ENCODE assay signal across 26 mouse cellular contexts in the genomic region with DNA sequence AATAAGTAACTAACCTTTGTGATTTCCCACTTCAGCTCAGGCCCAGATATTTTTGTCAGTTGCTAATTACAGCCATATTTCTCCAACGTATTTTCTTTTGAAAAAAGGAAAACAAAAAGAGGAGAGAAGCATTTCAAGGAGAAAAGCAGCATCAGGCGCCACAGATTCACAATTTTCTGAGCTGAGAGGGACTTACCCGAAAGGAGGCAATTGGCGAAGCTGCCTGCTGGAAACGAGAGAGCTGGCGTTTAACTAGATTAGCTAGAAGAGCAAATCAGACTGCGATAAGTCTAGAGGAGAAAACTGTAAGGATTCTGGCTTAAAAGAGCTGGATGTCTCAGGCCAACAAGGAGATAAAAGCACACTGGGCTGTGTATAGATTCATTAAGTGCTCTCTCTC.
DNase-seq lines count a peak whose midpoint lies in the region; ATAC-seq lines count a peak whose summit lies in the region.
"Had no signal": no experiment of that assay in that cellular context is flagged by ENCODE, and none has a peak within 500 bp of the region (broad histone marks: within the 10 kb centered on the region; RNA-seq: fewer than 3 reads in every experiment).

No protein-coding gene starts in this region.

- intact Hi-C loops in left cerebral cortex, postnatal 36 days (cut with DNase I) = no loop called here

- DNase-seq in forebrain, embryonic 14.5 days (ENCODE audit: low spot score) = peak; percentile 40
- DNase-seq in left cerebral cortex, adult 18-20 months (ENCODE audit: low spot score in 2 of 2) = peak; percentile 5 to 16
- DNase-seq in left cerebral cortex, postnatal 36 days (ENCODE audit: low spot score in 2 of 2) = no peak
- DNase-seq in right cerebral cortex, adult 18-20 months = peak; percentile 1
- no peak for DNase-seq in right cerebral cortex, postnatal 36 days (ENCODE audit: low spot score in 2 of 2)
- DNase-seq in adrenal gland, postnatal 10 days = no peak
- DNase-seq: adrenal gland, postnatal 25 days; cerebellum, adult 11 months; cerebellum, postnatal 10 days; gastrocnemius, postnatal 36 days; heart, postnatal 36 days; kidney, adult 2 months; lung, adult 18-20 months; lung, postnatal 10 days; thymus, postnatal 14 days had no signal

- H3K9me3 ChIP-seq in forebrain, embryonic 14.5 days (replicated peaks; ENCODE audit: control insufficient read depth, low read length) = no peaks in the 10 kb centered on the region
- no peaks in the 10 kb centered on the region for H3K9me3 ChIP-seq in forebrain, embryonic 15.5 days
- H3K9me3 ChIP-seq: forebrain, embryonic 13.5 days; heart, embryonic 15.5 days; liver, embryonic 12.5 days; midbrain, embryonic 12.5 days; neural tube, embryonic 13.5 days had no signal

- 27% methylated on average over 7 of the region's 7 CpGs for WGBS in forebrain, embryonic 14.5 days
- 29% methylated on average over 7 of the region's 7 CpGs for WGBS in forebrain, embryonic 15.5 days

- no peak overlapping the region for H3K4me2 ChIP-seq in forebrain, embryonic 14.5 days (ENCODE audit: low read length)
- H3K4me2 ChIP-seq in forebrain, embryonic 15.5 days (replicated peaks) = no peak overlapping the region
- H3K4me2 ChIP-seq: forebrain, embryonic 13.5 days; hindbrain, embryonic 14.5 days; liver, embryonic 12.5 days; midbrain, embryonic 12.5 days; neural tube, embryonic 13.5 days had no signal

- no peak overlapping the region for H3K9ac ChIP-seq in forebrain, embryonic 14.5 days (ENCODE audit: low read length)
- no peak overlapping the region for H3K9ac ChIP-seq in forebrain, embryonic 15.5 days (replicated peaks)
- H3K9ac ChIP-seq: forebrain, embryonic 13.5 days; heart, embryonic 15.5 days; hindbrain, embryonic 14.5 days; liver, embryonic 12.5 days; midbrain, embryonic 12.5 days; neural tube, embryonic 13.5 days had no signal

- no peaks in the 10 kb centered on the region for H3K4me1 ChIP-seq in forebrain, embryonic 14.5 days (ENCODE audit: control insufficient read depth, insufficient read depth, low read length)
- H3K4me1 ChIP-seq in forebrain, embryonic 15.5 days = 0 out of 2 replicates have a peak, but pooled peaks cover 2% of the 10 kb centered on the region
- H3K4me1 ChIP-seq: heart, embryonic 15.5 days; liver, embryonic 12.5 days; midbrain, embryonic 12.5 days; neural tube, embryonic 13.5 days had no signal

- no peak overlapping the region for H3K4me3 ChIP-seq in forebrain, embryonic 14.5 days (ENCODE audit: low read depth, low read length)
- H3K4me3 ChIP-seq in forebrain, embryonic 15.5 days = no peak overlapping the region
- H3K4me3 ChIP-seq: forebrain, embryonic 13.5 days; left cerebral cortex, adult 2 months; liver, embryonic 12.5 days; midbrain, embryonic 12.5 days; myocyte; neural tube, embryonic 13.5 days had no signal

- no peaks in the 10 kb centered on the region for H3K36me3 ChIP-seq in forebrain, embryonic 14.5 days (ENCODE audit: control insufficient read depth, insufficient read depth, low read length)
- H3K36me3 ChIP-seq in forebrain, embryonic 15.5 days = no peaks in the 10 kb centered on the region
- H3K36me3 ChIP-seq: heart, embryonic 15.5 days; liver, embryonic 12.5 days; midbrain, embryonic 12.5 days; neural tube, embryonic 13.5 days had no signal

- no peak for ATAC-seq in forebrain, embryonic 14.5 days
- ATAC-seq in forebrain, embryonic 15.5 days (replicated peaks) = no peak
- no peak for ATAC-seq in inflammation-experienced regulatory T-cells, adult 6 months
- ATAC-seq: forebrain, embryonic 13.5 days; liver, embryonic 12.5 days had no signal

- no peaks in the 10 kb centered on the region for H3K27me3 ChIP-seq in forebrain, embryonic 14.5 days (replicated peaks; ENCODE audit: control insufficient read depth, insufficient read depth, low read length)
- no peaks in the 10 kb centered on the region for H3K27me3 ChIP-seq in forebrain, embryonic 15.5 days
- H3K27me3 ChIP-seq: forebrain, embryonic 13.5 days; heart, embryonic 15.5 days; liver, embryonic 12.5 days; midbrain, embryonic 12.5 days; neural tube, embryonic 13.5 days had no signal

- H3K27ac ChIP-seq in forebrain, embryonic 14.5 days (ENCODE audit: low read depth, low read length) = no peak overlapping the region
- H3K27ac ChIP-seq in forebrain, embryonic 15.5 days (replicated peaks) = no peak overlapping the region
- H3K27ac ChIP-seq: forebrain, embryonic 13.5 days; heart, embryonic 15.5 days; hindbrain, embryonic 14.5 days; kidney, postnatal 0 days; left cerebral cortex, adult 2 months; liver, embryonic 12.5 days; midbrain, embryonic 12.5 days; neural tube, embryonic 13.5 days had no signal

Comparison
In these comparisons a context has a peak if more than half of its experiments do, and no peak if none do; other contexts are left out.
1. DNase-seq: peak in forebrain, embryonic 14.5 days (single experiment), left cerebral cortex, adult 18-20 months (2 of 2) and right cerebral cortex, adult 18-20 months (single experiment); none in left cerebral cortex, postnatal 36 days (0 of 2), right cerebral cortex, postnatal 36 days (0 of 2) and adrenal gland, postnatal 10 days (single experiment).